Mouse (Mus musculus) midbrain, embryonic 10.5 days (tissue): ENCODE data around the gene Tpd52l1. TPM values are rescaled to one million over a fixed set of nuclear protein-coding genes. Genes with fewer than 3 reads are reported as not detected.

Experiments used
- DNase-seq: peaks from one replicate; pipeline ENCODE4 v3.0.0-alpha.2; 2017; ENCODE audit warnings: low spot score
- H3K27ac ChIP-seq: fragments of 300-500 bp; sonication (generic); replicated peaks from 2 replicates; pipeline ENCODE4 v1.5.1; 2016; ENCODE audit warnings: mild to moderate bottlenecking
- H3K27me3 ChIP-seq: fragments of 300-500 bp; sonication (generic); 2 replicates; pipeline ENCODE4 v1.6.1; 2016; ENCODE audit warnings: low read depth, mild to moderate bottlenecking; ENCODE audit not compliant: poor library complexity, severe bottlenecking
- H3K36me3 ChIP-seq: fragments of 300-500 bp; sonication (generic); 2 replicates; pipeline ENCODE4 v1.6.1; 2016; ENCODE audit warnings: mild to moderate bottlenecking, moderate library complexity
- H3K4me1 ChIP-seq: fragments of 300-500 bp; sonication (generic); 2 replicates; pipeline ENCODE4 v1.6.1; 2016
- H3K4me3 ChIP-seq: fragments of 300-500 bp; sonication (generic); 2 replicates; pipeline ENCODE4 v1.5.1; 2016; ENCODE audit warnings: mild to moderate bottlenecking, moderate library complexity
- H3K9me3 ChIP-seq: fragments of 300-500 bp; sonication (generic); replicated peaks from 2 replicates; pipeline ENCODE4 v1.6.1; 2016; ENCODE audit warnings: mild to moderate bottlenecking
- WGBS: fragments of 180-500 bp; shearing (Covaris S2); methylation state at CpG from one replicate; pipeline ENCODE4 v1.1.7; 2016; 5-methylcytosine and 5-hydroxymethylcytosine counted together
- polyA plus RNA-seq: library from polyadenylated mRNA; unstranded; fragments of >200 nt; fragmentation: Nextera tagmentation; extraction: Ambion mirVana; gene quantifications from 2 replicates; pipeline ENCODE4 v1.2.1, GENCODE M21; 2016

Gene Tpd52l1
- polyA plus RNA-seq, 1 experiment from 2014 or later = 33.3 TPM

DNA sequence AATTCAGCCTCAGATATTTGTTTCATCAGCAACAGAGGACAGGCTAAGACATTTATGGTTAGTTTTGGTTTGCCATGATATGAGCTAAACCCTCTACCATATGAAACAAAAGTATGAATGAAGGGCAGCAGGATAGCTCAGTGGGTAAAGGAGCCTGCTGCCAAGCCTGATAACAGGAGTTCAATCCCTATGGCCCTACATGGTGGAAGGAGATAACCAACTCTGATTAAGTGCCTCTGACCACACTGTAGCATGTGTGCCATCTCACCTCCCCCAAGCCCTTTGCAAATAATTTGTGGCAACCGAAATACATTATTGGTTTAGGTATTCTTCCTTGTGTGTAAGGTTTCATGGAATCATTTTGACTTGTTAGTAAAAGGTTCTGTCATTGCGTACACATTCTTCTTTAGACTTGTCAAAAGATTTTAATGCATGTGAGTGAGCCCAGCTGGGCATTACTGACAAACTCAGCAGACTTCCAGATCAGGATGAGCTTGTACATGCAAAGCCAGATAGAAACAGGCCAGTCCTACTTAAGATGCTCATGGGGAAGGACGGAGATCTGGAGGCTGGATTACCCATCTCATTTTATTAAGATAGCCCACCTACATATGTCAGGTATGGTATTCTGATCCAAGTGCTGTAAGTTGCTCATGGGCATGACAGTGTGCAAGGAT is 115.3 kb downstream of the Tpd52l1 start:
- H3K4me1 ChIP-seq = no peaks in the 10 kb centered on the region
- H3K9me3 ChIP-seq = no peaks in the 10 kb centered on the region
- H3K27ac ChIP-seq = no peak overlapping the region
- WGBS = 89% methylated on average over 3 of the region's 3 CpGs
- no peak overlapping the region for H3K4me3 ChIP-seq
- DNase-seq = no peak
- H3K27me3 ChIP-seq = no peaks in the 10 kb centered on the region
- H3K36me3 ChIP-seq = peaks cover 36% of the 10 kb centered on the region

GRCm38 (mm10) chr10:31329436-31329835 is 116.3 kb downstream of the Tpd52l1 start:
- DNase-seq = no peak
- peaks cover 36% of the 10 kb centered on the region for H3K36me3 ChIP-seq
- no peak overlapping the region for H3K27ac ChIP-seq
- H3K27me3 ChIP-seq = no peaks in the 10 kb centered on the region
- no peaks in the 10 kb centered on the region for H3K4me1 ChIP-seq
- no peak overlapping the region for H3K4me3 ChIP-seq
- no peaks in the 10 kb centered on the region for H3K9me3 ChIP-seq
- WGBS = 95% methylated on average over 1 of the region's 1 CpGs

GRCm38 (mm10) chr10:31318491-31318890 is 127.3 kb downstream of the Tpd52l1 start:
- Histone ChIP-seq H3K4me1 (peaks cover 13% of the 10 kb centered on the region), H3K9me3 (no peaks in the 10 kb centered on the region), H3K27me3 (no peaks in the 10 kb centered on the region), H3K36me3 (peaks cover 59% of the 10 kb centered on the region), H3K4me3 (no peak overlapping the region), H3K27ac (no peak overlapping the region)
- WGBS = 82% methylated on average over 5 of the region's 5 CpGs
- DNase-seq = no peak

DNA sequence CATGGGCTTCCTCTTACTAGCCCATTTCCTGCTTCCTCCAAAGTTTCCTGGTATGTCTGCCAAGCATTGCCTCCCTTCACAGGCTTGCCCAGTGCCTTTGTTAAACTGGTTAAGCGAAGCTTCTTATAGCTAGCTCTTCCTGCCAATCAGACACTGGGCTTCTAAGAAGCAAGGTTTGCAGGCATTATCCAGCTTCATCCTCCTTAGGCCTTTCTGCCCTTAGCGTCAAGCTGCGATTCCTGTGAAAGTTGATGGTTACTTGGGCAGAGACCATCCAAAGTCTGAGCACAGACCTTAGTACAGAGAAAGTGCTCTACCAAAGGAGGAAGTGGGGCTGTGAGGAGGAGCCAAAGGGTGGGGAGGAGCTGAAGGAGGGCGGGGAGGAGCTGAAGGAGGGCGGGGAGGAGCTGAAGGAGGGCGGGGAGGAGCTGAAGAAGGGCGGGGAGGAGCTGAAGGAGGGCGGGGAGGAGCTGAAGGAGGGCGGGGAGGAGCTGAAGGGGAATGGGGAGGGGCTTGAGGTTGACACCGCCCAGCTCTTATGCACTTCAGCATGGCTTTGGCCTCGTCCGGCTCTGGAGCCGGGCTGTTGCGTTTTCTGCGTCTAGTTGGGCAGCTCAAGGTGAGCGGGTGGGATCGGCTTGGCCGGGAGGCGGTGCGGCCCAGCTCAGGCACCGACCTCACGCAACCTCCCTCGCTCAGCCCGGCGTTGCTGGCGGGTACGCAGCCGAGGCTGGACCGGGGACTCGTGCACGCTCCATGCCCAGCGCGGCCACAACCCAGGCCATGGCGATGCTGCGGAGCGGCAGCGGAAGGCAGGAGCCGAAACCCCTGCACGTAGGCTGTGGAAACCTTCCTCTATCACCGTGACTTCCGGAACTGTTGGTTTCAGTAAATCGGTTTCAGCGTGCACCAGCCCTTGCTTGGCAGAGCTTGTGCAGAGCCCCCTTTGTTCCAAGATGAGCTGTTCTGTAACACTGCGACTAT is 132.6 kb downstream of the Tpd52l1 start, which contains the start of gene Hddc2:
TSS of gene Hddc2 (plus strand) at position 519 of the 984 bp plus-strand sequence.
- peak; percentile 89 for DNase-seq
- Histone ChIP-seq H3K9me3 (no peaks in the 10 kb centered on the region), H3K4me1 (peaks cover 13% of the 10 kb centered on the region), H3K27ac (peak within 1 kb of the TSS; percentile 95), H3K36me3 (peaks cover 20% of the 10 kb centered on the region), H3K27me3 (no peaks in the 10 kb centered on the region), H3K4me3 (peak within 1 kb of the TSS; percentile 72)
- 3% methylated on average over 43 of the region's 44 CpGs for WGBS

DNA sequence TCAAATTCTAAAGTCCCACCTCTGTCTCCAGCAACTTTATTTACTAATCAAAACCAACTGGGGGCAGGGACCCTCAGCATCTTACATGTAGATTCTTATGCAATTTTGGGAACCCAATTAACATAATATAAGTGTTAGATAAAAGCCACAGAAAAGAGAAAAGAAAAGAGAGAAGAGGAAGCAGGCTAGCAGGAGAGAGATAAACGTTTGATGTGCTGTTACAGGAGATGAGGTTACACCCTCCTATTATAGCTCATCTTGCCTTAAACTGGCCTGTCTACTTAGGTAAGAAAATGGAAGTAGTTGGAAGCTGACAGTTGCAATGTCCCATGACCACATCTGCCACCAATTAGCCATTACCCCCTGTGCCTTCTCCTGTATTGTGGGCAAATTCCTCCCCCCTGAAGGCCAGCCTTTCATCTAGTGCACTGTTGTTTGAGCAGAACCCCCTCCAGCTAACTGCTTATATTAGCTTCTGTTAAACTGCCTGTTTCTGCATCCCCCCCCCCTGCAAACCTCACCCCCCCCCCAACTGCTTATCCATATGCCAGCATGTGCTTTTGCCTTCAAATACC is 138.6 kb downstream of the Tpd52l1 start:
- no peaks in the 10 kb centered on the region for H3K9me3 ChIP-seq
- H3K36me3 ChIP-seq = no peaks in the 10 kb centered on the region
- DNase-seq = no peak
- no peaks in the 10 kb centered on the region for H3K4me1 ChIP-seq
- 32% methylated on average over 1 of the region's 1 CpGs for WGBS
- no peaks in the 10 kb centered on the region for H3K27me3 ChIP-seq
- H3K4me3 ChIP-seq = no peak overlapping the region
- H3K27ac ChIP-seq = no peak overlapping the region

- H3K9me3 ChIP-seq = no peaks in the 10 kb centered on the region
- DNase-seq = no peak
- no peaks in the 10 kb centered on the region for H3K36me3 ChIP-seq
- no peaks in the 10 kb centered on the region for H3K4me1 ChIP-seq
- no peaks in the 10 kb centered on the region for H3K27me3 ChIP-seq
- WGBS = 89% methylated on average over 2 of the region's 2 CpGs
- no peak overlapping the region for H3K27ac ChIP-seq
- H3K4me3 ChIP-seq = no peak overlapping the region
Observed at GRCm38 (mm10) chr10:31303446-31303845, 142.3 kb downstream of the Tpd52l1 start.

DNA sequence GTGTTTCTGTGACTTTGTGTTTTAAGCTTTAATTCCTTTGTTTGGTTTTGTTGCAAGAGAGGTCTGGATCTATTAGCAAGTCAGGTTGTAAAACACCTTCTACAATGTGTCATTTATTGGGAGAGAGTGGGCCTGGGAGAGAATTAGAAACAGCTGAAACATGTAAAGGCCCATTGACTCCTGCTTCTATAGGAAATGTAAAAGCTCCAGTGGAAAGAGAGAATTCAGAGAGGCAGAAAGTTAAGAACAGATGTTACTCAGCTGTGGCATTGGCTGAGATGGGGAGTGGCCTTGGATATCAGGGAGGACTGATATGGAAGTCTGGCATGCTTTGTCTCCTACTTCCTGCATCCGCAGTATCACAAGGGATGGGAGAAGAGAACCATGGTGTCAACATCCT is 145.5 kb downstream of the Tpd52l1 start:
- WGBS = 96% methylated on average over 1 of the region's 1 CpGs

GRCm38 (mm10) chr10:31298921-31299574 is 146.7 kb downstream of the Tpd52l1 start:
- 46% methylated on average over 6 of the region's 6 CpGs for WGBS
- Histone ChIP-seq H3K9me3 (no peaks in the 10 kb centered on the region), H3K27ac (no peak overlapping the region), H3K4me1 (peaks cover 26% of the 10 kb centered on the region), H3K4me3 (no peak overlapping the region), H3K36me3 (no peaks in the 10 kb centered on the region), H3K27me3 (no peaks in the 10 kb centered on the region)
- DNase-seq = peak; percentile 62

More for the DNA sequence above, 145.5 kb downstream of the Tpd52l1 start:
- no peaks in the 10 kb centered on the region for H3K9me3 ChIP-seq
- no peak for DNase-seq
- no peak overlapping the region for H3K4me3 ChIP-seq
- H3K36me3 ChIP-seq = no peaks in the 10 kb centered on the region
- H3K27me3 ChIP-seq = no peaks in the 10 kb centered on the region
- H3K27ac ChIP-seq = no peak overlapping the region
- H3K4me1 ChIP-seq = peaks cover 23% of the 10 kb centered on the region

DNA sequence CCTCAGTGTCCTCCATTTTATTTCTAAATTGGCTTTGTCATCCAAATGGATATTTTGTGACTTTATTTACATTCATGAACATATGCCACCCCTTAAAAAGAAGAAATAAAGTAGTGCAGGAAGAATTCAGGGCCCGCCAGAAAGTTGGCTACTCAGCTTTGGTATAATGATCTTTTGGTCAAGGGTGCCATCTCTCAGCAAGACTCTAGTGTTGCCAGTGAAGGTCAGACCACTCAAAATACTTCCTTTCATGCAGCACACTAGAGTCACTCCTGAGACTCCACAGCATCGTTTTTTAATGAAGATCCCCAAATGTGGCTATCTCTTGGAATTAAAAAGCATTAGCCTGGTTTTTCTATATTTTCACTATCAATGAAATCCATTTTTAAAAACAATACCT is 147.5 kb downstream of the Tpd52l1 start:
- DNase-seq = no peak
- no peak overlapping the region for H3K27ac ChIP-seq
- no peak overlapping the region for H3K4me3 ChIP-seq
- H3K4me1 ChIP-seq = peaks cover 26% of the 10 kb centered on the region
- H3K36me3 ChIP-seq = no peaks in the 10 kb centered on the region
- no peaks in the 10 kb centered on the region for H3K9me3 ChIP-seq
- 51% methylated on average over 2 of the region's 2 CpGs for WGBS
- H3K27me3 ChIP-seq = no peaks in the 10 kb centered on the region

DNA sequence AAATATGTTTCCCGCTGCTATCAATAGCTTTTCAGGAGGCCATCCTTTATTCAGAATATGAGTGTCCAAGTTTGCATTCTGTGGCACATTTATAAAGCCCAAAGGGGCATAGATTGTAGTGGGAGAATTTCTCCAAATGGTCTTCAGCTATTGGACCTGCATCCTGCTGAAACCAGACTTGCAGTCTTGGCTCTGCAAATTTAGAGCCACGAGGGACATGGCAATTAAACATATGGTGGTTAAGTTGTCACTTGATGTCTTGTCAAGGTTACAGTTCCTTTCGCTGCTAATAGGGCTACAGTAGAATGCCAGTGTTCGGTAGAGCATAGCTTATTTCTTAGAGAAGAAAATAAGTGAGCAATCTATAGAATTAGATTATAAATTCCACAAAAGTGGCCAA is 148.7 kb downstream of the Tpd52l1 start:
- DNase-seq = no peak
- Histone ChIP-seq H3K27ac (no peak overlapping the region), H3K36me3 (no peaks in the 10 kb centered on the region), H3K9me3 (no peaks in the 10 kb centered on the region), H3K27me3 (no peaks in the 10 kb centered on the region), H3K4me3 (no peak overlapping the region), H3K4me1 (peaks cover 26% of the 10 kb centered on the region)
- WGBS = 81% methylated on average over 4 of the region's 4 CpGs

GRCm38 (mm10) chr10:31296458-31296857 is 149.3 kb downstream of the Tpd52l1 start:
- H3K27ac ChIP-seq = 0 out of 2 replicates have a peak overlapping the region, but pooled peaks have one; percentile 47
- no peaks in the 10 kb centered on the region for H3K9me3 ChIP-seq
- H3K4me1 ChIP-seq = peaks cover 26% of the 10 kb centered on the region
- H3K36me3 ChIP-seq = no peaks in the 10 kb centered on the region
- DNase-seq = no peak
- H3K27me3 ChIP-seq = no peaks in the 10 kb centered on the region
- WGBS = 25% methylated on average over 1 of the region's 1 CpGs
- H3K4me3 ChIP-seq = no peak overlapping the region

DNA sequence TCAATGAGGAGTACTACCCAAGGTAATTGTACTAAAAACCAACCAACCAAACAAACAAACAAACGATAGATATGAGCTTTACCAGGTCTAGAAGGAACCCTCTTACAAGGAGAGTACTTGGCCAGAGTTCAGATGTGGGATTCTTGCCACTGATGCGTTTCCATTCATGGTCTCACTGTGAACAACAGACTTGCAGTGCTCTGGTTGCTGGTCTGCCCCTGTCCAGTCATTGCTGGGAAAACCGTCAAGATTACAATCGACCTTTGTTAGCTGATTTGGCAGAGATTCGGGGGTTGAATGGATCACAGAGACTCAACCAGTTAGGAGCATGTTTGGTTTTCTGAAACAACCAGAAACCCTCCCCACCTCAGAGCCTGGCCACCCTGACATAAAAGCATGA is 150.1 kb downstream of the Tpd52l1 start:
- 28% methylated on average over 5 of the region's 5 CpGs for WGBS
- Histone ChIP-seq H3K9me3 (no peaks in the 10 kb centered on the region), H3K27ac (peak overlapping the region; percentile 47), H3K4me1 (peaks cover 26% of the 10 kb centered on the region), H3K36me3 (no peaks in the 10 kb centered on the region), H3K27me3 (no peaks in the 10 kb centered on the region), H3K4me3 (no peak overlapping the region)
- no peak for DNase-seq
